15 mouse cellular contexts compared by ENCODE assay signal in the genomic region with DNA sequence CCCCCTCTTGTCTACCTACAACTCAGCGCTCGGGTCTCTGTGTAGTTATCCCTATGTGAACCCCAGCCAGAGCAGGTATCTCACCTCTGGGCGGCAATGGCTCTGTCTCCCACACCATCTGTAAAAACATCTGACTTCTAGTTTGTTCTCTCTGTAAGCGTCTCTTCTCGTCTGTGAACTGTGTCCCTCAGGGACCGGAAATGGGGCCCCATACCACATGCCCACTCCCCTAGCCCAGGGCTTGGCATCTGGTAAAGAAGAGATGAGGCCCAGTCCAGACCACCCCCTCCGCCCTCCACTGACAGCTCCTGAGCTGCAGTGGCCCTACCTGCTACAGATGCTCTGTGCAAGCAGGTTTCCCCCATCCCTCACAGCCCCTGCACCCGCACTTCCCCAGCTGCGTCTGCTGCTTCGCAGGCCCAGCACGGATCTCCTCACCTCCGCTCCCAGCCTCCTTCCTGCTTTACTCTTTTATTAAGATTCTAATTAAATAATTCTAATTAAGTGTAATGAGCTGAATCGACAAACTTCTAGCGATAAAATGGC. TPM values are rescaled to one million over a fixed set of nuclear protein-coding genes. Genes with fewer than 3 reads are reported as not detected.
DNase-seq lines count a peak whose midpoint lies in the region; ATAC-seq and TF ChIP-seq lines count a peak whose summit lies in the region.
"Had no signal": no experiment of that assay in that cellular context is flagged by ENCODE, and none has a peak within 500 bp of the region (broad histone marks: within the 10 kb centered on the region; RNA-seq: fewer than 3 reads in every experiment).

No protein-coding gene starts in this region.

- ATAC-seq in limb, embryonic 12.5 days (ENCODE audit: insufficient number of reproducible peaks, insufficient read depth, low FRiP score, low TSS enrichment, low read depth) = no peak

- no peak for TF ChIP-seq CTCF in left cerebral cortex, adult 2 months (IDR thresholded peaks at IDR 0.05)

- 0 out of 2 replicates have a peak overlapping the region, but pooled peaks have one; percentile 23 for H3K9ac ChIP-seq in limb, embryonic 12.5 days (replicated peaks)
- H3K9ac ChIP-seq: embryonic facial prominence, embryonic 15.5 days; liver, embryonic 15.5 days had no signal

- H3K4me2 ChIP-seq in limb, embryonic 12.5 days = peak overlapping the region; percentile 26; the same call in 1 of the 2 replicates
- H3K4me2 ChIP-seq: embryonic facial prominence, embryonic 15.5 days; heart, embryonic 11.5 days; liver, embryonic 15.5 days had no signal

- no peaks in the 10 kb centered on the region for H3K36me3 ChIP-seq in embryonic facial prominence, embryonic 10.5 days (replicated peaks)
- H3K36me3 ChIP-seq in limb, embryonic 12.5 days = 0 out of 2 replicates have a peak, but pooled peaks cover 2% of the 10 kb centered on the region
- H3K36me3 ChIP-seq: embryonic facial prominence, embryonic 15.5 days had no signal

- intact Hi-C loops in left cerebral cortex, adult 2 months (cut with DNase I) = no loop called here
- intact Hi-C loops in left cerebral cortex, postnatal 10 days (cut with DNase I) = no loop called here

- H3K27ac ChIP-seq in left cerebral cortex, adult 2 months = peak overlapping the region; percentile 86
- peak overlapping the region; percentile 5; the same call in 1 of the 2 replicates for H3K27ac ChIP-seq in embryonic facial prominence, embryonic 10.5 days (replicated peaks)
- H3K27ac ChIP-seq in limb, embryonic 12.5 days = peak overlapping the region; percentile 89
- H3K27ac ChIP-seq: liver, embryonic 15.5 days had no signal

- no peak for DNase-seq in left cerebral cortex, adult 2 months (ENCODE audit: extremely low spot score in 1 of 2, low spot score in 2 of 2)
- DNase-seq in left cerebral cortex, postnatal 10 days (ENCODE audit: extremely low spot score in 1 of 2, low spot score in 2 of 2) = no peak
- peak; percentile 49 for DNase-seq in T-cell, adult 2 months (ENCODE audit: low spot score)
- no peak for DNase-seq in embryonic facial prominence, embryonic 10.5 days (ENCODE audit: low spot score)
- no peak for DNase-seq in urinary bladder, postnatal 14 days (ENCODE audit: low spot score)
- DNase-seq in urinary bladder, postnatal 10 days (ENCODE audit: low spot score) = no peak
- DNase-seq: adrenal gland, postnatal 36 days; cerebellum, adult 11 months; gastrocnemius, postnatal 25 days; heart, postnatal 4 days; kidney, adult 2 months had no signal

- WGBS in embryonic facial prominence, embryonic 10.5 days = 59% methylated on average over 14 of the region's 14 CpGs
- 45% methylated on average over 14 of the region's 14 CpGs for WGBS in limb, embryonic 12.5 days

- peaks cover 4% of the 10 kb centered on the region; the same call in 1 of the 2 replicates for H3K27me3 ChIP-seq in embryonic facial prominence, embryonic 10.5 days (replicated peaks; ENCODE audit: low read depth, poor library complexity, severe bottlenecking)
- no peaks in the 10 kb centered on the region for H3K27me3 ChIP-seq in limb, embryonic 12.5 days
- H3K27me3 ChIP-seq: embryonic facial prominence, embryonic 15.5 days had no signal

- H3K9me3 ChIP-seq in embryonic facial prominence, embryonic 10.5 days = no peaks in the 10 kb centered on the region
- no peaks in the 10 kb centered on the region for H3K9me3 ChIP-seq in limb, embryonic 12.5 days
- H3K9me3 ChIP-seq: embryonic facial prominence, embryonic 15.5 days; liver, embryonic 15.5 days had no signal

- no peak overlapping the region for H3K4me3 ChIP-seq in left cerebral cortex, adult 2 months
- no peak overlapping the region for H3K4me3 ChIP-seq in embryonic facial prominence, embryonic 10.5 days
- no peak overlapping the region for H3K4me3 ChIP-seq in limb, embryonic 12.5 days (replicated peaks)
- H3K4me3 ChIP-seq: embryonic facial prominence, embryonic 15.5 days; liver, embryonic 15.5 days had no signal

- H3K4me1 ChIP-seq in embryonic facial prominence, embryonic 10.5 days = peaks cover 71% of the 10 kb centered on the region
- H3K4me1 ChIP-seq in limb, embryonic 12.5 days (replicated peaks) = peaks cover 69% of the 10 kb centered on the region

RNA-seq across cellular contexts. Expression of a gene that starts 30.4 kb away (rescaled TPM):
- total RNA-seq in left cerebral cortex, adult 2 months (2021) = 1 to 10 TPM; 3.4 to 3.7 TPM
- total RNA-seq in left cerebral cortex, postnatal 10 days (2021) = 1 to 10 TPM; 2.4 to 3.4 TPM
- polyA plus RNA-seq in embryonic facial prominence, embryonic 10.5 days (2016; fragmentation: Nextera tagmentation; extraction: Ambion mirVana) = 15.8 and 17.4 TPM in 2 replicates
- 21.7 and 23.3 TPM in 2 replicates for polyA plus RNA-seq in limb, embryonic 12.5 days (2016; fragmentation: Nextera tagmentation; extraction: Ambion mirVana)

RNA-seq across cellular contexts. Expression of a gene that starts 33.3 kb away (rescaled TPM):
- 10 to 100 TPM; 43.1 to 43.6 TPM for total RNA-seq in left cerebral cortex, adult 2 months (2021)
- total RNA-seq in left cerebral cortex, postnatal 10 days (2021) = 10 to 100 TPM; 19.9 to 20.1 TPM
- 2.6 and 2.8 TPM in 2 replicates for polyA plus RNA-seq in embryonic facial prominence, embryonic 10.5 days (2016; fragmentation: Nextera tagmentation; extraction: Ambion mirVana)
- 2.9 and 3.4 TPM in 2 replicates for polyA plus RNA-seq in limb, embryonic 12.5 days (2016; fragmentation: Nextera tagmentation; extraction: Ambion mirVana)

Comparison
In these comparisons a context has a peak if more than half of its experiments do, and no peak if none do; other contexts are left out.
1. H3K27ac ChIP-seq: peak in every context shown above with its lines; median percentile 89 in limb, embryonic 12.5 days; 86 in left cerebral cortex, adult 2 months; 5 in embryonic facial prominence, embryonic 10.5 days.